Mouse (Mus musculus): ENCODE results near the gene Zcchc8.

Gene Zcchc8

GRCm38 (mm10) chr5:123683377-123684220, 37.3 kb downstream of the Zcchc8 start:
- peak; percentile 78 for DNase-seq (ENCODE audit: low read depth)

DNA sequence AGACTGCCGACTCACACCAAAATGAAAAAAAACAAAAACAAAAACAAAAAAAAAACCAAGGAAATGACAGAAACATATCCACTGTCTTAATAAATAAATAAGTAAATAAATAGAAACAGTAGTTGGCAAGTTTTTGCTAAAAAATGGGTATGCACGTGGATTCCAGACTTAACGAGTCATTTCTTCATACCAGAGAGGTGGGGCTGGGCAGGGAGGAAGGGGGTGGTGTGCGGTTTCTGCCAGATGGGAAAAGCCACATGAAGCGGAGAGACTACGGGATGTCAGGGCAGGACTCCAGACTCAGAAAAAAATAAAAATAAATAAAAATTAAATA, 37.9 kb downstream of the Zcchc8 start:
- DNase-seq (ENCODE audit: low read depth), result no peak

DNA sequence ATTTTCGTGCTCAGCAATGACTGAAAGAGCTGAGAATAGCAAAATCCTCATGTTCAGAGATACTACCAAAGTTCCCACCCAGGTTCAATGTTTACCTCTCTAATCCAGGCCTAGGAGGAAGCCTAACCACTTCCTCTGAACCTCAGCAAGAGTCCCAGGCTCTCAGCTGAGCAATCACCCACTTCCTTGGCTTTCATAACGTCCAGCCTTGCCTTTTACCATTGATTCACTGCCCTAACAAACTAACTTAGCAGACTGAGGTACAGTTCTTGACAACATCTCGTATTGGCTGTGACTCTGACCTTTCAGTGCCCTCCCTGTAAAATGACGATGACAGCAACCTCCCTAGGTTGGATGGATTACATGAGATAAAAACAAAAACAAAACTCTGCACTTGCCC, 38.5 kb downstream of the Zcchc8 start:
- DNase-seq (ENCODE audit: low read depth), result peak; percentile 72

DNA sequence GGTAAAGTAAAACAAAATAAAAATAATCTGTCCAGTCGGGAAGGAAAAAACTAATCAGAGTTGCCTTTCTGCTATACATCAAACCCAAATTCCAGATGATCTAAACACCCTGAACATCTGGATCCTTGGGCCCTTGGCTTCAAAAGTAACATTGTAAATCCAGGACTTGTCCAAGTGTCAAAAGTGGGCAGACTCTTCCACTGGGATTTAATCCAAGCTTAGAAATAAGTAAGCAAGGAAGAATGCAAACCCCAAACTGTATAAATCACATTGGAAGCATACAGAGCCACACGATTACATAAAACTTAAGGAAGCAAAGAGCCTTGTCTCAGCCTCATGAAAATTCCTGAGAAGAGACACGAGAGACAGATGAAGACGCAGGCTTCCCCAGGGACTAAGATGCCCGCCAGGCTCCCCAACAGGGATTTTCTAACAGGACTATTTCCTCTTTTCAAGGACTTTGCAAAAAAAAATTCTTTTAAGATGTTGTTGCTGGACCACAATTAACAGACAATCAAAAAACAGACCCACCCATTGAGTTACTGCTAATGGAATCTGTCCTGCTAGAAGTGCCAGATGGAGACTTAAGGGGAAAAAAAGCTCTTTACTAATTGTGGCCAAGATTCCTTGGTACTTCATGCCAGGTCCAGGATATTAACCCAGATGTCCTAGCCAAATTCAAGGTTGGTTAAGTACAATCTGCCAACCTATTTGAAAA, 41.2 kb downstream of the Zcchc8 start:
- no peak for DNase-seq (ENCODE audit: low read depth)

GRCm38 (mm10) chr5:123679106-123679505, 41.8 kb downstream of the Zcchc8 start:
- DNase-seq (ENCODE audit: low read depth), result no peak

- DNase-seq (ENCODE audit: low read depth), result no peak
These were observed 45.2 kb downstream of the Zcchc8 start for GRCm38 (mm10) chr5:123675717-123676116.

DNA sequence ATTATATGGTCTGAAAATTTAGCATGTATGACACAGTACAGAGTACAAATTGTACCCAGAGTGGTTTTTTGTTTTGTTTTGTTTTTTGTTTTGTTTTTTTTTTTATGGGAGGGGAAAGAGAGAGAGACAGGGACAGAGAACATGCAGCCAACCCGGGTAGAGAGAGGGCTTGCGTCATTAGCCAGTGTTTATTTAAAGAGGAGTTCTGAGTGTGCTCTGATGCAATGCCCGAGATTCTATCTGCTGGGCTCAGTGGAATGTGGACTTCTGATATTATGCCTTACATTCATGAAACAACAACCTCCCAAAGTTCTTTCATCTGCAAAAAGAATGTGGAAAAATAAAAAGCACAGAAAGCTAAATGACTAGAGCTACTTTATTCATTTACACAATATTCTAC, 45.7 kb downstream of the Zcchc8 start:
- DNase-seq (ENCODE audit: low read depth), result no peak

DNA sequence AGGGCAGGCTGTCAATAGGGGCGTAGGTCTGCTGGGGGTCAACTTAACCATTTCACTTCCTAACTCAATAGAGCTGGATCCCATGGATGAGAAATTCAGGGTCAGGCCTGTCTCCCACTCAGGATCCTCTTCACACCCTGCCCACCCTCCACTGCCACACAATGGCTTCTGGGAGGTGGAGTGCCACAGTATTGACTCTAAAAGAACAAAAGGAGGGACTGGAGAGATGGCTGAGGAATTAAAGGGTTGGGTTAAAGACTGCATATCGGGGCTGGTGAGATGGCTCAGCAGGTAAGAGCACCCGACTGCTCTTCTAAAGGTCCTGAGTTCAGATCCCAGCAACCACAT, 49.5 kb downstream of the Zcchc8 start:
- DNase-seq (ENCODE audit: low read depth), result no peak

DNA sequence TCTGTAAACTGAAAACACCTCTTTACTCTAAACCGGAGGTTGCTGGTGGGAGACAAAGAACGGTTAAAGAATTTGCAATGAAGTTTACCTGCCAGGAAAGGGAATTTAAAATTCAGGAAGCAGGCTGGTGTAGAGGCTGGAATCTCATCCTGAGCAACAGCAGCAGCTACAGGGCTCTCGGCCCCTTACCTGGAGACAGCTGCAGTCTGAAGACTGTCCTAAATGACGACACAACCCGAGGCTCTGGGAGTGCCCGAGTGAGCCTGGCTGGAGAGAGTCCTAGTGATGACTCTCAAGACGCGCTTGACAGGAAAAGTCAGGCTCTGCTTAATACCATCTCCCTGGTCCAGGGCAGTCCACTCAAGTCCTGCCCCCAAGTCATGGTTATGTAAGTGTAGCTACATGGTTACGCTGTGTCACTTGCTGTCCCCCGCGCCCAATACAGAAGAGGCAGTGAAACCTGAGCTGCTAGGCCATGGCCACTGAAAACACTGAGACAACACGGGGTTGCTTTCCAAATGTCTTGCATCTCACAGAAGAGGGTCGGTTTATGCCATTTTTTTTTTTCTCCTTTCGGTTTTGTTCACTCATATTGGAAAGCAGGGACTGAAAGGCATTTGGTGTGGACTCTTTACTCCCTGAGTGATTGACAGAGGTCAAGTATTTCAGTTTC, 50.0 kb downstream of the Zcchc8 start:
- no peak for DNase-seq (ENCODE audit: low read depth)

DNA sequence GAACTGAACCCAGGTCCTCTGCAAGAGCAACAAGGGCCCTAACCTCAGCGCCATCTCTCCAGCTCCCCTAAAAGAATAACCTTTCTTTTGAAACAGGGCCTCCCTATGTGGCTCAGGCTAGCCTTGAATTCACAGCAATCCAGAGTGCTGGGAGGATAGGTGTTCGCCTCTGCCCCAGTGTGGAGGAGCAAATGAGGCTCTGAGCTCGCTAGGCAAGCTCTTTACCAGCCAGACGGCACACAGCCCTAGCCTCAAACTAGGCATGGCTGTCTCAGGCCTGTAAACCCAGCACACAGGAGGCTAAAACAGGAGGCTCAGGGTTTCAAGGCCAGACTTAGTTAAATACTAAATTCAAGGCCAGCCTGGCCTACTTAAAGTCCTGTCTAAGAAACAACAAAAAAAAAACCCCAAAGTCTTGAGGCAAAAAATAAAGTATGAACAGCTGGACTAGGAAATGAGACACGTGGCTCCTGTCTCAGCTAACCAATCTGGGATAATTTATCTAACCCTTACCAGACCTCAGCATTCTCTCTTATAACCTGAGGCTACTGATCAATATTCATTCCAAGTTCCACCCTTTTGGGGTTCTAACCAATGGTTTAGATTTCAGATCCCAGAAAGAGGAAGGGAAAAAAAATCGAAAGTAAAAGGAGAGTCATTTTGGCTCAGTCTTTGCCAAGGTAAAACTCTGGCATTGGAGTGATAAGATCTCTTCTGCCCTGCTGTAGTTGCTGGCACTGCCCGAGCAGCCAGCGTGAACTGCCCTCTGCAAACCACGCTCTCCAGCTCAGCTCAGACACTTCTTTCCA, 50.7 kb downstream of the Zcchc8 start:
- no peak for DNase-seq (ENCODE audit: low read depth)

DNA sequence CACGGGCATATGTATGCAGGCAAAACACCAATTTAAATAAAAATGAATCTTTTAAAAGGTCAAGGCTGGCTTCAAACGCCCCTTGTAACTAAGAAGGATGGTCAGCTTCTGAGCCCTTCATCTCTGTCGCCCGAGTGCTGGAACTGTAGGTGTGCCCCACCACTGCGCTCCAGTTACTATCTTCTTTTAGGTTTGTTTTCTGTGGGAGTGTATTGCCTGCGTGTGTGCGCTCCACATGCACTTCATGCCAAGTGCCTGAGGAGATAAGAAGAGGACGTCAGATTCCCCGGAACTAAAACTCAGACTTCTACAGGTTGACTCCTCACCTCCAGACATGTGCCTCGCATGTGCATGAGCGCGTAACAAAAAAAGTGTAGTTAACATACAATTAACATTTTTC, 53.0 kb downstream of the Zcchc8 start:
- DNase-seq (ENCODE audit: low read depth), result no peak

DNA sequence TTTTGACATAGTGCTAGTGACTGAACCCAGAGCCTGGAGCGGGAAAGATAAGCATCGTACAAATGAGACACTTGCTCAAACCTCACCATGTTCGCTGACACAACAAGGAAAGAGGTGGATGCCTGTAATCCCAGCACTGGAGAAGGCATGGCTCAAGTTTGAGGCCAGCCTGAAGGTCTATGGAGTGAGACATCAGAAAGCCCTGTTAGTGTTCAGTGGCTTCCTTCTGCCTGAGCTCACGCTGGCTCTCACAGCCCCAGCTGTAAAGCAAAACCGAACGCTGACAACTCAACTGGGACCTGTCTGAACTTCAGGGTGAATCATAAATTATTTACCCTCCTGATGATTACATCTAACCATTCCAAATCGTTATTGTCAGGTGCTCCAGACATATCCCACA, 54.9 kb downstream of the Zcchc8 start:
- DNase-seq (ENCODE audit: low read depth), result no peak

- no peak for DNase-seq (ENCODE audit: low read depth)
These were observed 56.6 kb downstream of the Zcchc8 start for GRCm38 (mm10) chr5:123664329-123664728.

- no peak for DNase-seq (ENCODE audit: low read depth)
These were observed 58.8 kb downstream of the Zcchc8 start for GRCm38 (mm10) chr5:123662059-123662458.

DNA sequence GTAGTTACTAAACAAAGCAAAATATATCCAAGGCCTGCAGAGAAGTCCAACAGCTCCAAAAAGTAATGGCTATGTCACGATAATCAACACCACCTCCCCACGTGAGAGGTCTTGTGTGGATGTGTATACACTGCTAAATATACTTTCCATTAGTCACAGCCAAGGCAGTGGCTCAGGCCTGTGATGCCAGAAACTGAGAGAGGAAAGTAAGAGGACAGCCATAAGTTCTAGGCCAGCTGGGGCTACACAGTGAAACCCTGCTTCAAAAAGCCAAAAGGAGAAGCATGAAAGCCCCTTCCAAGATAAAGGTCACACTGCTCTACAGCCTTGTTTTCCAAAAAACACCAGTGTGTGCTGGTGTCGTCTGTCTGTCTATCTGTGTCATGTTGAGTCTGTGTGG, 59.3 kb downstream of the Zcchc8 start:
- DNase-seq (ENCODE audit: low read depth), result no peak

DNA sequence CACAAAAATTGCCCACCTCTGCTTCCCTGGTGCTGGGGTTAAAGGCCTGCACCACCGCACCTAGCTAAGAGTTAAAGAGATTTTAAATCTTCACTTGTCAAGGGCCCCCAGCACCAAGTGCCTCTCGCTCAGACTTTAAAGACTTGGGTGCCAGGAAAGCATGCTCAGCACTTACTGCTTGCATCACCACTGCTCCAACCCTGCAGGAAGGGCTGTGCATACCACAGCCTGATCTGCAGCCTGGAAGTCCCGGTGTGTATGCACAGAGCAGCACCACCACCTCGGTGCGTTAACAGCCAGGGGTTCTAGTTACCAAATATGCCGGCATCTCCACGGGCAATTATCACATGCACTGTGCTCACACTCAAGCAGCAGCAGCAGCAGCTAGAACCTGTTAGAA, 63.2 kb downstream of the Zcchc8 start:
- DNase-seq (ENCODE audit: low read depth), result no peak

- no peak for DNase-seq (ENCODE audit: low read depth)
These were observed 66.0 kb downstream of the Zcchc8 start for GRCm38 (mm10) chr5:123654937-123655336.

DNA sequence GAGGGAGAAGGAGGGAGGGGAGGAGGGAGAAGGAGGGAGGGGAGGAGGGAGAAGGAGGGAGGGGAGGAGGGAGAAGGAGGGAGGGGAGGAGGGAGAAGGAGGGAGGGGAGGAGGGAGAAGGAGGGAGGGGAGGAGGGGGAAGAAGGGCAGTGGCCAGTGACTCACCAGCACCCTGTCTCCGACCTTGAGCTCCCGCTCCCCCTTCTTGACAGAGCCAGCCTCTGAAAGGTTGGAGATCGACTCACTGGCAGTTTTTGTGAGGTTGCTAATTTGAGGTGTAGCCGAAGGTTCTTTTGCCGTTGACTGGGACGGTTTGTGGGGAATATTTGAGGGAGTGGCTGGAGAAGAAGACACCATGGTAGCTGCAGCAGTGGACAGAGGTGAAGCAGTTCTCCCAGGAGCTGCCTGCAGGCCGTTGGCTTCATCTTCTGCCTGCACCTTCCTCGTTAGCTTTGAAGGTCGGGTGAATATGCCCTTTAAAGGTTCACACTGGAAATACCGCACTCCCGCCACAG, 67.6 kb downstream of the Zcchc8 start:
- DNase-seq (ENCODE audit: low read depth), result no peak

- DNase-seq (ENCODE audit: low read depth), result no peak
These were observed 70.1 kb downstream of the Zcchc8 start for GRCm38 (mm10) chr5:123650825-123651224.

All from induced T-regulatory cell, adult 2 months (primary cell).